Mouse (Mus musculus) thymus, adult 2 months (tissue): ENCODE results near the gene Nme7. TPM values are rescaled to one million over a fixed set of nuclear protein-coding genes. Genes with fewer than 3 reads are reported as not detected.

Experiments
- DNase-seq: peaks from one replicate; pipeline ENCODE4 v3.0.0; 2021
- H3K27ac ChIP-seq: fragments of 200-500 bp; 2 replicates; pipeline ENCODE4 v1.5.1; 2012; ENCODE audit warnings: low read length, control low read depth; ENCODE audit not compliant: control insufficient read depth, insufficient read depth
- H3K27me3 ChIP-seq: fragments of 200-500 bp; 2 replicates; pipeline ENCODE4 v1.6.1; 2012; ENCODE audit warnings: mild to moderate bottlenecking, low read length, moderate library complexity, mixed read lengths; ENCODE audit not compliant: control insufficient read depth, insufficient read depth
- H3K36me3 ChIP-seq: fragments of 200-500 bp; 2 replicates; pipeline ENCODE4 v1.6.1; 2012; ENCODE audit warnings: mild to moderate bottlenecking, low read length, moderate library complexity; ENCODE audit not compliant: control insufficient read depth, insufficient read depth
- H3K4me1 ChIP-seq: fragments of 200-500 bp; replicated peaks from 2 replicates; pipeline ENCODE4 v1.6.1; 2012; ENCODE audit warnings: low read length; ENCODE audit not compliant: control insufficient read depth, insufficient read depth
- H3K4me3 ChIP-seq: fragments of 200-500 bp; 2 replicates; pipeline ENCODE4 v1.5.1; 2012; ENCODE audit warnings: mild to moderate bottlenecking, low read length, control low read depth, moderate library complexity; ENCODE audit not compliant: control insufficient read depth, insufficient read depth
- CTCF ChIP-seq: fragments of 200-500 bp; IDR thresholded peaks from 2 replicates; pipeline ENCODE4 v1.5.1; 2012; ENCODE audit warnings: mild to moderate bottlenecking, control low read depth, low read length, moderate library complexity, borderline replicate concordance; ENCODE audit not compliant: control insufficient read depth, poor library complexity, insufficient read depth; ENCODE audit errors: extremely low read depth
- POLR2A ChIP-seq: fragments of 200-500 bp; IDR thresholded peaks from 2 replicates; pipeline ENCODE4 v1.6.1; 2012; ENCODE audit warnings: mild to moderate bottlenecking, low read length, control low read depth, moderate library complexity; ENCODE audit not compliant: control insufficient read depth, poor library complexity, insufficient read depth; ENCODE audit errors: extremely low read depth
- WGBS: fragments of 180-500 bp; shearing (Covaris S2); methylation state at CpG from one replicate; pipeline ENCODE4 v1.1.7; 2018; 5-methylcytosine and 5-hydroxymethylcytosine counted together
- polyA plus RNA-seq: library from polyadenylated mRNA; depleted of rRNA; stranded (reverse); fragments of >200 nt; gene quantifications from 2 replicates; pipeline ENCODE4 v1.2.3, GENCODE M21; 2012

The Nme7 gene
- polyA plus RNA-seq, 1 experiment = 10.7 TPM

GRCm38 (mm10) chr1:164384972-164385371 is 81.1 kb downstream of the Nme7 start:
- H3K27me3 ChIP-seq = no peaks in the 10 kb centered on the region
- no peak overlapping the region for H3K27ac ChIP-seq
- H3K4me3 ChIP-seq = no peak overlapping the region
- no peaks in the 10 kb centered on the region for H3K4me1 ChIP-seq
- TF ChIP-seq POLR2A = no peak
- no peak for TF ChIP-seq CTCF
- WGBS = 94% methylated on average over 6 of the region's 6 CpGs
- no peak for DNase-seq
- H3K36me3 ChIP-seq = no peaks in the 10 kb centered on the region

- no peak overlapping the region for H3K27ac ChIP-seq
- WGBS = 94% methylated on average over 4 of the region's 4 CpGs
- TF ChIP-seq CTCF (no peak), POLR2A (no peak)
- no peaks in the 10 kb centered on the region for H3K27me3 ChIP-seq
- no peak for DNase-seq
- no peaks in the 10 kb centered on the region for H3K4me1 ChIP-seq
- no peak overlapping the region for H3K4me3 ChIP-seq
- H3K36me3 ChIP-seq = no peaks in the 10 kb centered on the region
Measured at GRCm38 (mm10) chr1:164389743-164390142, 85.8 kb downstream of the Nme7 start.

- TF ChIP-seq CTCF = no peak
- no peak for TF ChIP-seq POLR2A
- 95% methylated on average over 3 of the region's 3 CpGs for WGBS
- no peaks in the 10 kb centered on the region for H3K4me1 ChIP-seq
- no peak overlapping the region for H3K4me3 ChIP-seq
- no peaks in the 10 kb centered on the region for H3K27me3 ChIP-seq
- H3K36me3 ChIP-seq = no peaks in the 10 kb centered on the region
- no peak for DNase-seq
- no peak overlapping the region for H3K27ac ChIP-seq
Measured at GRCm38 (mm10) chr1:164392176-164392575, 88.3 kb downstream of the Nme7 start.

GRCm38 (mm10) chr1:164395131-164395780 is 91.3 kb downstream of the Nme7 start:
- Histone ChIP-seq H3K4me3 (no peak overlapping the region), H3K36me3 (no peaks in the 10 kb centered on the region), H3K27me3 (no peaks in the 10 kb centered on the region), H3K27ac (no peak overlapping the region), H3K4me1 (no peaks in the 10 kb centered on the region)
- WGBS = 96% methylated on average over 6 of the region's 6 CpGs
- TF ChIP-seq POLR2A (no peak), CTCF (no peak)
- no peak for DNase-seq

- TF ChIP-seq POLR2A = no peak
- no peak for TF ChIP-seq CTCF
- DNase-seq = no peak
- Histone ChIP-seq H3K27me3 (no peaks in the 10 kb centered on the region), H3K4me3 (no peak overlapping the region), H3K27ac (no peak overlapping the region), H3K36me3 (no peaks in the 10 kb centered on the region), H3K4me1 (no peaks in the 10 kb centered on the region)
- 89% methylated on average over 4 of the region's 4 CpGs for WGBS
Measured at GRCm38 (mm10) chr1:164397672-164398071, 93.8 kb downstream of the Nme7 start.

- Histone ChIP-seq H3K27me3 (no peaks in the 10 kb centered on the region), H3K4me1 (no peaks in the 10 kb centered on the region), H3K4me3 (no peak overlapping the region), H3K27ac (no peak overlapping the region), H3K36me3 (no peaks in the 10 kb centered on the region)
- 97% methylated on average over 3 of the region's 3 CpGs for WGBS
- TF ChIP-seq CTCF = no peak
- no peak for TF ChIP-seq POLR2A
- no peak for DNase-seq
Measured at GRCm38 (mm10) chr1:164399578-164399977, 95.7 kb downstream of the Nme7 start.

- TF ChIP-seq CTCF (no peak), POLR2A (no peak)
- Histone ChIP-seq H3K4me3 (no peak overlapping the region), H3K27ac (no peak overlapping the region), H3K36me3 (no peaks in the 10 kb centered on the region), H3K27me3 (no peaks in the 10 kb centered on the region), H3K4me1 (no peaks in the 10 kb centered on the region)
- WGBS = 26% methylated on average over 5 of the region's 5 CpGs
- no peak for DNase-seq
Measured at GRCm38 (mm10) chr1:164405385-164405802, 101.5 kb downstream of the Nme7 start.
